Mouse (Mus musculus): Measurements from ENCODE around the gene Grn. TPM values are rescaled to one million over a fixed set of nuclear protein-coding genes. Genes with fewer than 3 reads are reported as not detected.

Grn gene
- polyA plus RNA-seq, 1 experiment: 240 TPM

DNA sequence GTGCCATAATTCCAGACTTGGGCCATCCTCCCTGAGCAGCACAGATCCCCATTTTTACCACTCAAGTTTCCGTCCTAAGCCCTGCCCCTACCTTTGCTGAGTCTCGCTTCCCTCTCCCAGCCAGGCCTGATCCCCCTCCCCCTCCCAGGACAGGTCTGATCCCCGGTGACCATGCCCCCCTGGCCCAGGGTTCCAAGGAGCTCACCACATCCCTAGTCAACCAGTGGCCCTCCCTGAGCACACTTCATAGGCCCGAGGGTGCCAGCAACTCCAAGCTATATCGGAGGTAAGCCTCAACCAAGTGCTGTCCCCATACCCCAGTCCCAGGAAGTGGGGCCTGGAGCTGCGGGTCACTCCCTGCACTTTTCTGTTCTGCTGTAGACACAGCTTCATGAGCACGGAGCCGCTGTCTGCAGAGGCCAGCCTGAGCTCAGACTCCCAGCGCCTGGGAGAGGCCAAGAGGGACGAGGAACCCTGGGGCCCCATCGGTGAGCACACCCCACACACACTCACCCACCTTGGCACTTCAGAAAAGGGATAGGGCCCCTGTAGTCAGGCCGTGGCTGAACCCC, 29.5 kb upstream of the Grn start:
- WGBS: 42% methylated on average over 12 of the region's 12 CpGs
- DNase-seq (ENCODE audit: low read depth in 1 of 2, low spot score in 2 of 2): no peak
- no peak overlapping the region for H3K4me3 ChIP-seq (ENCODE audit: extremely low read depth, insufficient read depth, insufficient read length)
- no peak overlapping the region for H3K27ac ChIP-seq (ENCODE audit: insufficient read depth, low read length)
- TF ChIP-seq CTCF (IDR thresholded peaks at IDR 0.05; ENCODE audit: extremely low read depth, insufficient read depth, insufficient read length, insufficient replicate concordance): no peak
- no peak for TF ChIP-seq POLR2A (IDR thresholded peaks at IDR 0.05; ENCODE audit: low read depth, low read length)
- peaks cover 7% of the 10 kb centered on the region for H3K36me3 ChIP-seq (ENCODE audit: control insufficient read depth, insufficient read depth, low read length)
- no peaks in the 10 kb centered on the region for H3K4me1 ChIP-seq (ENCODE audit: control insufficient read depth, insufficient read depth, insufficient read length)
- peaks cover 10% of the 10 kb centered on the region for H3K27me3 ChIP-seq (ENCODE audit: control insufficient read depth, insufficient read depth, low read length)

DNA sequence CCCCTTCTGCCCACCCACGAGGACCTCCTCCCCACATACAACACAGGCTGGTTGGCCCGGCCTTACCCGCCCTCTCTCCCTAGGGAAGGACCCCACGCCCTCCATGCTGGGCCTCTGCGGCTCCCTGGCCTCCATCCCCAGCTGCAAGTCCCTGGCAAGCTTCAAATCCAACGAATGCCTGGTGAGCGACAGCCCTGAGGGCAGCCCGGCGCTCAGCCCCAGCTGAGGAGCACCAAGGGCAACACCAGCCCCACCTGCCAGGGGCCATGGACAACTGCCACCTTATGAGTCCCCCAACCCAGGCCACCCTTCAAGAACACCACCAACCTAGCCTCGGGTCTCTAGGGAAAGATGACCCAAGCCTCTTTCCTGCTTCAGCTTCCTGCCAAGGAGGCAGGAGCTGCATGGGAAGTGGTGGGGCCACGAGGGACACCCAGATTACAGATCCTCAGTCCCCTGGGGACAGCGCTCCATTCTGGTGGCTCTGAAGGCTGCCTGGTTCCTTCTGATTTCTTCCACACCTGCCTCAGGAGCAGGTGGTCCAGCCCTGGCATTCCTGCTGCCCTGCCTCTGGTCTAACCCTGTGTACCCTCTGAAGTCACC, 28.1 kb upstream of the Grn start:
- TF ChIP-seq CTCF (IDR thresholded peaks at IDR 0.05; ENCODE audit: extremely low read depth, insufficient read depth, insufficient read length, insufficient replicate concordance): no peak
- TF ChIP-seq POLR2A (IDR thresholded peaks at IDR 0.05; ENCODE audit: low read depth, low read length): no peak
- DNase-seq (ENCODE audit: low read depth in 1 of 2, low spot score in 2 of 2): no peak
- Histone ChIP-seq H3K27me3 (ENCODE audit: control insufficient read depth, insufficient read depth, low read length) (peaks cover 10% of the 10 kb centered on the region), H3K4me1 (ENCODE audit: control insufficient read depth, insufficient read depth, insufficient read length) (no peaks in the 10 kb centered on the region), H3K27ac (ENCODE audit: insufficient read depth, low read length) (no peak overlapping the region), H3K36me3 (ENCODE audit: control insufficient read depth, insufficient read depth, low read length) (peaks cover 7% of the 10 kb centered on the region), H3K4me3 (ENCODE audit: extremely low read depth, insufficient read depth, insufficient read length) (no peak overlapping the region)
- 68% methylated on average over 12 of the region's 12 CpGs for WGBS

DNA sequence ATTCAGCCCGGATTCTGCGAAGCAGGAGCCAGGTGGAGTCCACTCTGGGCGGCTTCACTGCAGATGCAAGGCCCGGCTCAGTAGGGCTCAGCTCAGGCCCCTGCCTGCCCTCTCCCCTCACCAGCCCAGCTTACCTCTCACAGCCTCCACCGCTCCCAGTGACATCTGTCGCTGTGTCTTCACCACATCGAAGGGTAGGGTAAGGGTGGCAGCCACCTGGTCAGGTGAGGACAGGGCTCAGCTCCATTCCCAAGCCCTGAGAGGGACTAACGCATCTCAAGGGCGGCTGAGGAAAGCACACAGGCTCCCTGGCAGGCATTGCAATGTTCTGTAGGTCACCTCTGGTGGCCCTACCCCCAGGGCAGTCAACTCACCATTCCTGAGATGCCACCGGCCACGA, 26.5 kb upstream of the Grn start:
- peaks cover 7% of the 10 kb centered on the region for H3K36me3 ChIP-seq (ENCODE audit: control insufficient read depth, insufficient read depth, low read length)
- no peak for DNase-seq (ENCODE audit: low read depth in 1 of 2, low spot score in 2 of 2)

DNA sequence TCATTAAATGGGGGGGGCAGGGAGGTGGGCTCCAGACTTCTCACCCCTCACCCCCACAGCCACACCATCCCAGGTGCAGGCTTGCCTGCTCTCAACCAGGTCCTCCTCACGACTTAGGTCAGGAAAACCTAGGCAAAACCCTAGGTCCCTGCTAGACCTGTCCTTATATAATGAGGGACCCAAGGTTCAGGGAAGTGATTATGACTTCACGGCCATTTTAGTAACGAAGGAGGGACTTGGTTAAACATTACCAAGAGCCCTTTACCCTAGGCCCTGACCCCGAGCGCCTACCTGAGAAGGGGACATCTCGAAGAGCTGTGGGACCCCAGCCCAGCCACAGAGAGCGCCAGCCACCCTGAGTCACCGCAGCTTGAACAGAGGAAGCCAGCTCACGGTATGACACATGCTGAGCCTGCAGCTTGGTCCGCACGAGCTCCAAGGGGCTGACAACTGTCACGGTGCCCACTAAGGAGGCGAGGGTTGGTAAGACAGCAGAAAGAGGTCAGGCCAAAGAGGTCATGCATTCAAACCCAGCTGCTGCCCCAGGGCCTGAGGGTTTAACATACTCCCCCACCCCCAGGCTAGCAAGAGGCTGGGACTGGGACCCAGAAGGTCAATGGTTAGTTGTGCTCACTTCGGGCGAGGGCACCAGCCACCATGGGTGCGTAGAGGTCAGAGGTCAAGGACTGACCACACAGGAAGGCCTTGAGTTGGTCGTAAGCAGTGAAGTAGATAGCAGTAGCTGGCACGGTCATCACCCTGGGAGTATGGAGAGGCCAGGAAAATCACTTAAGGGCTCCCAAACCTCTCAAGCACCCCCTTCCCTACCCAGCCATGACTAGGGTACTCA, 25.7 kb upstream of the Grn start:
- no peak for DNase-seq (ENCODE audit: low read depth in 1 of 2, low spot score in 2 of 2)

More for the DNA sequence above, 26.5 kb upstream of the Grn start:
- no peaks in the 10 kb centered on the region for H3K4me1 ChIP-seq (ENCODE audit: control insufficient read depth, insufficient read depth, insufficient read length)
- H3K27ac ChIP-seq (ENCODE audit: insufficient read depth, low read length): no peak overlapping the region
- WGBS: 96% methylated on average over 11 of the region's 11 CpGs
- peaks cover 9% of the 10 kb centered on the region for H3K27me3 ChIP-seq (ENCODE audit: control insufficient read depth, insufficient read depth, low read length)
- TF ChIP-seq POLR2A (IDR thresholded peaks at IDR 0.05; ENCODE audit: low read depth, low read length) (no peak), CTCF (IDR thresholded peaks at IDR 0.05; ENCODE audit: extremely low read depth, insufficient read depth, insufficient read length, insufficient replicate concordance) (no peak)
- H3K4me3 ChIP-seq (ENCODE audit: extremely low read depth, insufficient read depth, insufficient read length): no peak overlapping the region

DNA sequence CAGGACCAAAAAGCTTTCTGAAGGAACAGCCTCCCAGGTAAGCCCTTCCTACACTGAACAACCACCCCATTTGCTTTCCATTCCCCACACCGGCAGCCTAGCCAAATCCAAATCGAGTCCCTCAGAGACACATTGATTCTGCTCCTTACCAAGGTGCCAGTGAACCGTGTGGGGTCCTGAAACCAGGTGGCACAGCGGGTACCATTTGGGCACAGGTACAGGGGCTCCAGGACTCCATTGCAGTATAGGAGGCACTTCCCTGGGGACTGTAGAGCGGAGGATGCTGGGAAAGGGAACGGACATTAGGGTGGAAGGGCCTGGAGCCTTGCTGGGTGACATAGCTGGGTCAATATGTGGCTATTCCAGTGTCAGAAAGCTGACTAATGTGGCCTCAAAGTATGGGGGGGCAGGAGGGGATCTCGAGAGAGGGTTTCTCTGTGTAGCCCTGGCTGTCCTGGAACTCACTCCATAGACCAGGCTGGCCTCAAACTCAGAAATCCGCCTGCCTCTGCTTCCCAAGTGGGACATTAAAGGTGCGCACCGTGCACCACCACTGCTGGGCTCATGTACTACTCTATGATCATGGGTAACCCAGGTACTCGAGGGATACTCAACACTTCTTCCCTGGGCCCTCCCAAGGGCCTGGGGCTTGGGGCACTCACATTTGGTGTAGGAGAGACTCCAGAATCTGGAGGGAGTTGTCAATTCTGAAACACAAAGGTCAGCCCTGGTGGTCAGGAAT, 24.4 kb upstream of the Grn start:
- Histone ChIP-seq H3K36me3 (ENCODE audit: control insufficient read depth, insufficient read depth, low read length) (peaks cover 7% of the 10 kb centered on the region), H3K4me3 (ENCODE audit: extremely low read depth, insufficient read depth, insufficient read length) (no peak overlapping the region), H3K4me1 (ENCODE audit: control insufficient read depth, insufficient read depth, insufficient read length) (no peaks in the 10 kb centered on the region), H3K27me3 (ENCODE audit: control insufficient read depth, insufficient read depth, low read length) (no peaks in the 10 kb centered on the region), H3K27ac (ENCODE audit: insufficient read depth, low read length) (no peak overlapping the region)
- TF ChIP-seq POLR2A (IDR thresholded peaks at IDR 0.05; ENCODE audit: low read depth, low read length) (no peak), CTCF (IDR thresholded peaks at IDR 0.05; ENCODE audit: extremely low read depth, insufficient read depth, insufficient read length, insufficient replicate concordance) (no peak)
- WGBS: 89% methylated on average over 11 of the region's 11 CpGs
- no peak for DNase-seq (ENCODE audit: low read depth in 1 of 2, low spot score in 2 of 2)

More for the DNA sequence above, 25.7 kb upstream of the Grn start:
- Histone ChIP-seq H3K27ac (ENCODE audit: insufficient read depth, low read length) (no peak overlapping the region), H3K36me3 (ENCODE audit: control insufficient read depth, insufficient read depth, low read length) (peaks cover 7% of the 10 kb centered on the region), H3K27me3 (ENCODE audit: control insufficient read depth, insufficient read depth, low read length) (peaks cover 4% of the 10 kb centered on the region), H3K4me3 (ENCODE audit: extremely low read depth, insufficient read depth, insufficient read length) (no peak overlapping the region), H3K4me1 (ENCODE audit: control insufficient read depth, insufficient read depth, insufficient read length) (no peaks in the 10 kb centered on the region)
- WGBS: 95% methylated on average over 18 of the region's 18 CpGs
- TF ChIP-seq CTCF (IDR thresholded peaks at IDR 0.05; ENCODE audit: extremely low read depth, insufficient read depth, insufficient read length, insufficient replicate concordance) (no peak), POLR2A (IDR thresholded peaks at IDR 0.05; ENCODE audit: low read depth, low read length) (no peak)

DNA sequence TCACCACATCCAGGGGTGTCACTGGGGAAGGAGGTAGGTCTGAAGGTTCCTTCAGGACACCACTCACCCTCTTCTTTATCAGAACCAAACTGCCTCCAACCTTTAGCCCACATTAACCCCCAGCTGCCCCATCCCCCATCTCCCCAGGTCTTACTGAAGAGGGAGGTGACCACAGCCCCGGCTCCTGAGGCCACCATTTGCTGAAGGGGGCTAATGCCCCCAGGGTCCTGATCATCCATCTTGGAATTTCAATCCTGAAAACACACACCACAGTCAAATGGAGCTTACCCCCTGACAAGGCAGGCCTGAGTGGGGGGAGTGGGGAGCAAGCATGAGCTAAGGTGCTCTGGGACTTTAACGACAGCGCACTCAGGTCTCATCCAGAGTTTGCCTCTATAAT, 23.7 kb upstream of the Grn start:
- no peak for DNase-seq (ENCODE audit: low read depth in 1 of 2, low spot score in 2 of 2)
- no peak overlapping the region for H3K27ac ChIP-seq (ENCODE audit: insufficient read depth, low read length)
- H3K27me3 ChIP-seq (ENCODE audit: control insufficient read depth, insufficient read depth, low read length): no peaks in the 10 kb centered on the region
- WGBS: 48% methylated on average over 3 of the region's 3 CpGs
- no peaks in the 10 kb centered on the region for H3K4me1 ChIP-seq (ENCODE audit: control insufficient read depth, insufficient read depth, insufficient read length)
- H3K4me3 ChIP-seq (ENCODE audit: extremely low read depth, insufficient read depth, insufficient read length): peak overlapping the region; percentile 81; the same call in 1 of the 2 replicates
- peaks cover 7% of the 10 kb centered on the region for H3K36me3 ChIP-seq (ENCODE audit: control insufficient read depth, insufficient read depth, low read length)
- TF ChIP-seq CTCF (IDR thresholded peaks at IDR 0.05; ENCODE audit: extremely low read depth, insufficient read depth, insufficient read length, insufficient replicate concordance): no peak
- TF ChIP-seq POLR2A (IDR thresholded peaks at IDR 0.05; ENCODE audit: low read depth, low read length): no peak
